Mouse (Mus musculus) liver, postnatal 0 days (tissue): ENCODE data around the gene Lrrc3c.

Experiments
- CTCF ChIP-seq: sonication (generic); IDR thresholded peaks from 2 replicates; pipeline ENCODE4 v1.5.1; 2016; ENCODE audit warnings: antibody characterized with exemption, low read depth
- EP300 ChIP-seq: IDR thresholded peaks from 2 replicates; pipeline ENCODE4 v1.6.1; 2016; ENCODE audit warnings: antibody characterized with exemption, low read depth, mild to moderate bottlenecking

GRCm38 (mm10) chr11:98595021-98595420 lies 3.1 kb upstream of the Lrrc3c start:
- no peak for TF ChIP-seq CTCF
- TF ChIP-seq EP300, result no peak
